Mouse (Mus musculus): ENCODE results near the gene A130010J15Rik. TPM values are rescaled to one million over a fixed set of nuclear protein-coding genes. Genes with fewer than 3 reads are reported as not detected.
A peak's percentile ranks its signal among the peaks of the same experiment; 100 is the strongest.

A130010J15Rik gene
- polyA plus RNA-seq, 1 experiment from 2014 or later, result 11.1 TPM

DNA sequence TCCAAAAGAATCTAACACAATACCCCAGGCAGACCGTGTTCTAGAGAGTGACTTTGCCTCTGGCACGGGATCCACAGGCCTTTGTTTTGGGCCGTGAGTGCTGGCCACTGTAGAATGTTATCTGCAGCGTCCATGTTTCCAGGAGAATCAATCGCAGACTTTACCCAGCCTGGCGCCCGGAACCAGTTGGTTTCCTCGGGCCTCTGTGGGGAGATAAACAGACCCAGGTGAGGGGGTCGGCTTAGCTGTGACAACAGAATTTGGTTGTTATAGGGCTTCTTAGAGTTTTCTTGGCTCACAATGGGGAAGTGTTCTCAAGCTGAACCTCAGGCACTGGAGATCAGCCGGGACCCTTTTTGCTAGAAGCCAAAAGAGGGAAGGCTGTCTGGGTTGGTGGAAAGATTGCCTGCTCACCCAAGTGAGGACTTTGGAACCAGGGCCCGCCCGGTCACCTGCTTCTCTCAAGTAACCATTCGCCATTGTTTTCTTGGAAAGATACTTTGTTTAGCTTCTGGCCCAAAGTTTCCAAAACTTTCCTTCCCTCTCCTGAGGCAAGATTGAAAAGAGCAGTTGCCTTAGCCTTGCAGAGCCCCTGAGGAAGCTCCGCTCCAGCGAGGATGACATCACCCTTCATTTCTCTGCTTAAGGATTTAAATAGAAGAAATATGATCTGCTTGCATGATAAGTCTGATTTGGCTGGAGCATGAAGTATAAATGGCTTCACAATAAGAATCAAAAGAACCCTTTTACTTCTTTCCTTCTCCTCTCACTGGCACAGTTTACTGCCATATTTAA lies 11.3 kb upstream of the A130010J15Rik start:
- H3K27ac ChIP-seq (replicated peaks), result peak overlapping the region; percentile 66
- no peaks in the 10 kb centered on the region for H3K9me3 ChIP-seq
- peaks cover 29% of the 10 kb centered on the region for H3K27me3 ChIP-seq (replicated peaks)
- H3K36me3 ChIP-seq, result no peaks in the 10 kb centered on the region
- no peak overlapping the region for H3K4me3 ChIP-seq
- H3K9ac ChIP-seq, result no peak overlapping the region
- H3K4me1 ChIP-seq, result peaks cover 40% of the 10 kb centered on the region
- WGBS, result 58% methylated on average over 15 of the region's 15 CpGs
- no peak for ATAC-seq (ENCODE audit: extremely low read depth, insufficient number of reproducible peaks, low FRiP score, low TSS enrichment)
- H3K4me2 ChIP-seq, result no peak overlapping the region; the same call in 1 of the 2 replicates

DNA sequence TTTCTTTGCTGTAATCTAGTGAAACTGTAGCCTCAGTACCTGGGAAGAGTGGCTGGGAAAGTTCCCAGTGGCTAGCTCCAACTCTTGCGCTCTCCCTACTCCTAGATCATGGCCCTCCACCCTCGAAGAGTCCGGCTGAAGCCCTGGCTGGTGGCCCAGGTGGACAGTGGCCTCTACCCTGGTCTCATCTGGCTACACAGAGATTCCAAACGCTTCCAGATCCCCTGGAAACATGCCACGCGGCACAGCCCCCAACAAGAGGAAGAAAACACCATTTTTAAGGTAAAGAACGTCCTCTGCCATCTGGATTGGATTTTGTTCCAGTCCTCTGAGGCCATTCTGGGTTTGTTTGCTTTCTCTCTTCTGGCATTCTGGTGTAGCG lies 10.7 kb upstream of the A130010J15Rik start:
- no peak overlapping the region; the same call in 1 of the 2 replicates for H3K9ac ChIP-seq
- peaks cover 38% of the 10 kb centered on the region for H3K4me1 ChIP-seq
- H3K27me3 ChIP-seq (replicated peaks), result peaks cover 29% of the 10 kb centered on the region
- H3K9me3 ChIP-seq, result no peaks in the 10 kb centered on the region
- H3K4me2 ChIP-seq, result no peak overlapping the region
- WGBS, result 68% methylated on average over 8 of the region's 8 CpGs
- H3K27ac ChIP-seq (replicated peaks), result peak overlapping the region; percentile 66
- no peak for ATAC-seq (ENCODE audit: extremely low read depth, insufficient number of reproducible peaks, low FRiP score, low TSS enrichment)
- no peaks in the 10 kb centered on the region for H3K36me3 ChIP-seq
- no peak overlapping the region for H3K4me3 ChIP-seq

DNA sequence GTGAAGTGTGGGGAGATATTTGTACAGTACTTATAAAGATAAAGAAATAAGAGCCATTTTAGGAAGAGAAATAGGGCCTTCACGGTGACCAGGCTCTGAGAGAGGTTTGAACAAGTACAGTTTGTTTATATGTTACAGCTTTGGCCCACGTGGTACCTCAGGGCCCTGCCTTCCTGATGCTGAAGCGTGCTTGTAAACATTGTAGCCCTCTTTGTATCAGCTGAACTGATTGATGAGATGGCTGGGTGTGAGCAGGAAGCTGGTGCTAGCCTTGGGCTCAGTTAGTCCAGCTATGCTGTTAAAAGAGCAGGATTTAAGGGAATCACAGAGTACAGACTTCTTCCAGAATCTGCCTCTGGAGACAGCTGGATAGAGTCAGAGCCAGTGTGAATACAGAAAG lies 8.7 kb upstream of the A130010J15Rik start:
- peaks cover 13% of the 10 kb centered on the region for H3K27me3 ChIP-seq (replicated peaks)
- no peak overlapping the region for H3K27ac ChIP-seq (replicated peaks)
- no peak overlapping the region for H3K4me3 ChIP-seq
- no peak overlapping the region for H3K9ac ChIP-seq
- H3K4me2 ChIP-seq, result no peak overlapping the region
- no peak for ATAC-seq (ENCODE audit: extremely low read depth, insufficient number of reproducible peaks, low FRiP score, low TSS enrichment)
- WGBS, result 43% methylated on average over 3 of the region's 3 CpGs
- H3K4me1 ChIP-seq, result peaks cover 26% of the 10 kb centered on the region
- H3K36me3 ChIP-seq, result no peaks in the 10 kb centered on the region
- H3K9me3 ChIP-seq, result no peaks in the 10 kb centered on the region

DNA sequence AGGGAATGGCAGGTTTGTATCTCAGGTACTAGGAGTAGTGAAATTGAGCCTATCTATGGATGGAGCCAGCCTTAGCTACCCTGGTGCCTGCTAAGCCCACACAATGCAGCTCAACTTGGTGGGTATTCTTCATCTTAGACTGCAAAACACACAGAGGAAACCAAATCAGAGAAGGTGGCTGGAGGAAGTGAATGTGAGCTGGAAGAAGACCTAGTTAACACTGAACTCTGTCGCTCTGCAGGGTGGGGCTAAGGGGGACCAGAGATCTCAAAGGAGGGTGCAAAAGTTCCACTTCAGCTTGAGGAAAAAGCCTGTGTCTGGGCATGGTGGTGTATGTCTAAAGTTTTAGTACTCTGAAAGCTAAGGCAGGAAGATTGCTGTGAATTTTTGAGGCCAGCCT lies 8.2 kb upstream of the A130010J15Rik start:
- H3K9ac ChIP-seq, result no peak overlapping the region
- no peak; the same call in 1 of the 2 replicates for ATAC-seq (ENCODE audit: extremely low read depth, insufficient number of reproducible peaks, low FRiP score, low TSS enrichment)
- peak overlapping the region; percentile 72 for H3K4me2 ChIP-seq
- no peak overlapping the region for H3K4me3 ChIP-seq
- H3K27ac ChIP-seq (replicated peaks), result no peak overlapping the region
- no peaks in the 10 kb centered on the region for H3K36me3 ChIP-seq
- WGBS, result 53% methylated on average over 1 of the region's 1 CpGs
- no peaks in the 10 kb centered on the region for H3K9me3 ChIP-seq
- peaks cover 8% of the 10 kb centered on the region for H3K27me3 ChIP-seq (replicated peaks)
- peaks cover 26% of the 10 kb centered on the region for H3K4me1 ChIP-seq

DNA sequence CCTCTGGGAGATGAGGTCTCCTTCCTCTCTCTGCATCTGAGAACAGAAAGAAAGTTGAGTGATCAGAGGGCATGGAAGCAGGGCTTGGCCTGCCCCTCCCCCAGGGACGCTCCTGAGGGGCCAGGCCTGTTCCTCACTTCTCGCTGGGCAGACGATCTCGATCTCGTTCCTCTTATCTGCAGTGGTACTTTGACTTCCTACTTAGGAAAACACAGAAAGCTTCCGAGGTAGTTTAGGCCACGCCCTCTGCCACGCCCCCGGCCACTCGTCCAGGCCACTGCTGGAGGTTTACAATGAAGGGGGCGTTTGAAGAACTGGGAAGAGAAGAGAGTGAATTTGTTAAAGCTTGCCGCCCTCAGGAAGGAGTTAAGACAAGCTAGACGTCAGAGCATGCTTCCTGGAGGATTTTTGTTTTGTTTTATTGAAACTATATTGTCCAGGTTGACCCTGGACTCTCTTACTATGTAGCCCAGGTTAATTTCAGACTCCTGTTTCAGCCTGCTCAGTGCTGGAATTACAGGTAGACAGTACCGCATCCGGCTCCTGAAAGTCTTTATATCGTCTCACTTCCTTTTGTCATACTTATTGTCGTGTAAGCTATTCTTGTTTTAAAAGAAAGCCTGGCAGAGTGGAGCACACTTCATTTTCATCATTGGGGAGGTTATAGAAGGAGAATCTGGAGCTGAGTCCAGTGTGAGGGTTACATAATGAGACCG lies 7.4 kb upstream of the A130010J15Rik start:
- H3K9ac ChIP-seq, result peak overlapping the region; percentile 76
- H3K27me3 ChIP-seq (replicated peaks), result peaks cover 1% of the 10 kb centered on the region
- 12% methylated on average over 18 of the region's 18 CpGs for WGBS
- 0 out of 2 replicates have a peak overlapping the region, but pooled peaks have one; percentile 12 for H3K27ac ChIP-seq (replicated peaks)
- peaks cover 26% of the 10 kb centered on the region for H3K4me1 ChIP-seq
- no peaks in the 10 kb centered on the region for H3K36me3 ChIP-seq
- no peaks in the 10 kb centered on the region for H3K9me3 ChIP-seq
- H3K4me3 ChIP-seq, result peak overlapping the region; percentile 49
- ATAC-seq (ENCODE audit: extremely low read depth, insufficient number of reproducible peaks, low FRiP score, low TSS enrichment), result no peak
- H3K4me2 ChIP-seq, result peak overlapping the region; percentile 72

DNA sequence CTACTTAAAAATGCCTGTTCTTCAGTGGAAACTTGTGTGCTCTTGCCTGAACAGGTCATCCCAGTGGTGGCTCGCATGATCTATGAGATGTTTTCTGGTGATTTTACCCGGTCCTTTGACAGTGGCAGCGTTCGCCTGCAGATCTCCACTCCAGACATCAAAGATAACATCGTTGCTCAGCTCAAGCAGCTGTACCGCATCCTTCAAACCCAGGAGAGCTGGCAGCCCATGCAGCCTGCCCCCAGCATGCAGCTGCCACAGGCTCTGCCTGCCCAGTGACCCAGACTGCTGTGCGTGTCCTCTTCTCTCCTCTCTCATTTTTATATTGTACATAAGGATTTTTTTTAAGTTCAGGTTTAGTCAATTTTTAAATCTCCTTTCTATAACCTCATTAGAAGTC lies 1.4 kb downstream of the A130010J15Rik start:
- Histone ChIP-seq H3K9me3 (no peaks in the 10 kb centered on the region), H3K4me3 (no peak overlapping the region), H3K27ac (replicated peaks) (no peak overlapping the region), H3K4me1 (peaks cover 22% of the 10 kb centered on the region), H3K9ac (no peak overlapping the region), H3K36me3 (no peaks in the 10 kb centered on the region), H3K27me3 (replicated peaks) (no peaks in the 10 kb centered on the region), H3K4me2 (no peak overlapping the region)
- WGBS, result 69% methylated on average over 7 of the region's 7 CpGs
- ATAC-seq (ENCODE audit: extremely low read depth, insufficient number of reproducible peaks, low FRiP score, low TSS enrichment), result no peak

DNA sequence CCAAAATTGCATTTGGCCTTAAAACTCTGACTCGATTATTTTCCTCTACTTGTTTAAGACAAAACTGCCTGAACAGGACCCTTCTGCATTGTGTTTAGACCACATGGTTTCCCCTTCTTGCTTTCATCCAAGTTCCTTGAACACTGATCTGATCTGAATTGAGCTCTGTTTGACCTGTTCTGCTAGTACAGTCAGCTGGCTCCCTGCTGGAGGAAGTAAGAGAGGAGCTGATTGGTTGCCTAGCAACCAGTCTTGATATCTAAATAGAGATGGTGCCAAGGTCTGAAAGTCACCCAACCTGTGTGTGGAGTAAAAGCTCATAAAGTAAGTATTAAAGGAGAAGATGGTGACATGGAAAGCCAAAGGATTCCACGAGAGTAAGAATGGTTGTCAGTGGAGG lies 2.0 kb downstream of the A130010J15Rik start:
- no peak overlapping the region for H3K27ac ChIP-seq (replicated peaks)
- no peak for ATAC-seq (ENCODE audit: extremely low read depth, insufficient number of reproducible peaks, low FRiP score, low TSS enrichment)
- no peak overlapping the region for H3K4me3 ChIP-seq
- 68% methylated on average over 2 of the region's 2 CpGs for WGBS
- H3K4me1 ChIP-seq, result peaks cover 28% of the 10 kb centered on the region
- H3K9me3 ChIP-seq, result no peaks in the 10 kb centered on the region
- no peaks in the 10 kb centered on the region for H3K27me3 ChIP-seq (replicated peaks)
- 0 out of 2 replicates have a peak overlapping the region, but pooled peaks have one; percentile 14 for H3K9ac ChIP-seq
- no peaks in the 10 kb centered on the region for H3K36me3 ChIP-seq
- H3K4me2 ChIP-seq, result no peak overlapping the region

DNA sequence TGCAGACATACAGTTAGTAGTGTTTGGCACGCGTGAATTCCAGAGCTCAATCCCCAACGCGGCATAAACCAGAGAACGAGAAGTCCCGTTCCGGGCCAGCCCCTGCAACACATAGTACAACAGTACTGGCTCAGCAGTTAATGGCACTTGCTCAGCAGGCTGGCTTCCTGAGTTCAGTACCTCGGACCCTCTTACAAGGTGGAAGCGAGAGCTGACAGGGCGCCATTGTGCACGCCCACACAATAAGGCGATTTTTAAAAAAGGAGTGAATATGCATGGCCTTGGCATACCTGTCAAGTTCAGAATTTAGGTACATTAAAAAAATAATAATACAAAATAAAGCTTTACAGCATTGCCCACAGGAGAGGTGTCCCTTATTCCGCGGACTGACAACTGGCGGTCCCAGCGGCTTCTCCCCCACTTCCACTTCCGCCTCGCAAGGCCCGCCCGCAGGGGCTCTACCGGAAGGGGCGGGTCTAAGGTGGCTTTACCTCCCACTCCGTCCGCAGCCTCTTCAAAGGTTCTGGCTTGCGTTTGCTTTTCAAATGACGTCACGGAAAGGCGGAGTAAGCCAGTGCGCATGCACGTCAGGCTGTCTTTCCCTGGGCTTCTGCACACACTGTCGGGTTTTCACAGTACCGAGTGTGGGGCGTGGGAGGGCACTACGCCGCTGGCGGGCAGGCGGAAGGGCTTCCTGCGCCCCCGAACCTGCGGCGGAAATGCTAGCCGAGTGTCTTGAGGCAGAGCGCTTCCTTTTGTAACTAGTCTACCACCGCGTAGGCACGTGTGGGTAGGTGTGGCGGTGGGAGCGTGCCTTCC lies 5.4 kb downstream of the A130010J15Rik start:
- peak overlapping the region; percentile 83 for H3K4me3 ChIP-seq
- peak overlapping the region; percentile 94 for H3K9ac ChIP-seq
- WGBS, result under 1% methylated on average over 48 of the region's 48 CpGs
- peaks cover 45% of the 10 kb centered on the region for H3K4me1 ChIP-seq
- no peaks in the 10 kb centered on the region for H3K36me3 ChIP-seq
- ATAC-seq (ENCODE audit: extremely low read depth, insufficient number of reproducible peaks, low FRiP score, low TSS enrichment), result peak; percentile 98
- H3K27ac ChIP-seq (replicated peaks), result peak overlapping the region; percentile 90
- H3K27me3 ChIP-seq (replicated peaks), result no peaks in the 10 kb centered on the region
- H3K9me3 ChIP-seq, result no peaks in the 10 kb centered on the region
- H3K4me2 ChIP-seq, result peak overlapping the region; percentile 86

DNA sequence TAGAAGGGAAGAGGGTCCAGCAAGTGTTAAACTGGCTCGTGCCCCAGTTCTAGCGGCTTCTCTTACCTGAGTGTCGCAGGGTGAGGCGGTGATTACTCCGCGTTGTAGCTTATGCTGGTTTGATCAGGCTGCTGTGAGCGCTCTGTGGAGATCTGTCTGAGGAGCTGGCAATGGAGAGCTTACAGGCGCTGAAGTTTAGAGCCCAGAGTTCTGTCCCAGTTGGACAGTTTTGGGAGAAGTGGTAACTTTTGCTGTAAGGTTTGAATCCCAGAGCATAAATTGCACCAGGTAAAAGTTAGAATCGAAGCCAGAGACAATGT lies 5.9 kb downstream of the A130010J15Rik start:
- Histone ChIP-seq H3K9ac (peak overlapping the region; percentile 82), H3K27ac (replicated peaks) (peak overlapping the region; percentile 90), H3K4me1 (peaks cover 45% of the 10 kb centered on the region), H3K4me3 (peak overlapping the region; percentile 83), H3K9me3 (no peaks in the 10 kb centered on the region), H3K27me3 (replicated peaks) (no peaks in the 10 kb centered on the region), H3K36me3 (no peaks in the 10 kb centered on the region), H3K4me2 (peak overlapping the region; percentile 86)
- 17% methylated on average over 9 of the region's 9 CpGs for WGBS
- ATAC-seq (ENCODE audit: extremely low read depth, insufficient number of reproducible peaks, low FRiP score, low TSS enrichment), result peak; percentile 18; the same call in 1 of the 2 replicates

DNA sequence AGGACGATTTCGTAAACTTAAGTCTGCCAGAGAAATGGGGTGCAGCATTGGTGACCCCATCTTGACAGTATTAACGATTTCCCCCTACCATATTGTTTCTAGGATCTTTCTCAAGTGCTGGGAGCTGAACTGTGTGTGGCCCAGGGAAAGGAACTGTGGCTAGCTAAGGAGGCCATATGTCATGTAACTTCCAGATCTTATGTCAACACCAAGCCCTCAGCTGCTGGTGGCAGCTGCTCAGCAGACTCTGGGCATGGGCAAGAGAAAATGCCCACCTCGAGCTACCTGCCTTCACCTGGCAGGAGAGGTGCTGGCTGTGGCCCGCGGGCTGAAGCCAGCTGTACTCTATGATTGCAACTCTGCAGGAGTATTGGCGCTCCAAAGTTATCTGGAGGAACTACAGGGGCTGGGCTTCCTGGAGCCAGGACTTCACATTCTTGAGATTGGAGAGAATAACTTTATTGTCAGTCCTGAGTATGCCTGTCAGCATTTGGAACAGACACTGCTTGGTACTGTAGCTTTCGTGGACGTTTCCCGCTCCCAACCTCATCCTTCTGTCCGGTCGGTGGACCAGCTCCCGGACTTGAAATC lies 6.4 kb downstream of the A130010J15Rik start:
- peak overlapping the region; percentile 86 for H3K4me2 ChIP-seq
- no peak for ATAC-seq (ENCODE audit: extremely low read depth, insufficient number of reproducible peaks, low FRiP score, low TSS enrichment)
- H3K9ac ChIP-seq, result peak overlapping the region; percentile 82
- H3K27me3 ChIP-seq (replicated peaks), result no peaks in the 10 kb centered on the region
- no peaks in the 10 kb centered on the region for H3K9me3 ChIP-seq
- no peaks in the 10 kb centered on the region for H3K36me3 ChIP-seq
- peak overlapping the region; percentile 83 for H3K4me3 ChIP-seq
- peak overlapping the region; percentile 90 for H3K27ac ChIP-seq (replicated peaks)
- peaks cover 45% of the 10 kb centered on the region for H3K4me1 ChIP-seq
- WGBS, result 49% methylated on average over 13 of the region's 13 CpGs

DNA sequence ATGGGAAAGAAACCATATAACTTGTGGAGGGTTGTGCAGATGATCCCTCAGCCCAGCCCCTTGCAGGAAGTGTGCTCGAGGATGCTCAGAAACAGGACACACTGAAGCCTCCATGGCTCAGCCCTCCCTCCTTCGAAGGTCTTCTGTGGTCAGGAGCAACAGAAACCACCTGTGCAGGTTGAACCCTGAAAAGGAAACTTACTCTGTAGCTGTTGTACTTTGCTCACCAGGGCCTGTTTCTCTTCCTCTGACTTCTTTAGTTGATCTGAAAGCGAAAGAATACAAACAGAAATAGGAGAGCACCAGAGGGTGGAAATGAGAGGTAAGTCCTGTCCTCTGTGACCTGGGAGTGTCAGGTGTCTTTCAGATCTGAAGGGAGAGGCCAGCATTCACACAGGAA lies 13.3 kb downstream of the A130010J15Rik start:
- H3K9me3 ChIP-seq, result no peaks in the 10 kb centered on the region

More for the DNA sequence above, 13.3 kb downstream of the A130010J15Rik start:
- no peak for ATAC-seq (ENCODE audit: extremely low read depth, insufficient number of reproducible peaks, low FRiP score, low TSS enrichment)
- Histone ChIP-seq H3K36me3 (no peaks in the 10 kb centered on the region), H3K4me3 (no peak overlapping the region), H3K9ac (no peak overlapping the region), H3K4me1 (0 out of 2 replicates have a peak, but pooled peaks cover 6% of the 10 kb centered on the region), H3K4me2 (no peak overlapping the region), H3K27me3 (replicated peaks) (no peaks in the 10 kb centered on the region), H3K27ac (replicated peaks) (no peak overlapping the region)
- 76% methylated on average over 3 of the region's 3 CpGs for WGBS
